Mouse (Mus musculus) C2C12 (cell line): ENCODE measurements at regions not wholly inside any gene's neighbourhood (a gene's known extent, or its start where the extent isn't known, plus 50 kb on each side); places are given as distances from the start of the nearest gene placed in this dataset.

ENCODE experiments used
- CEBPB ChIP-seq: IDR thresholded peaks from one replicate; pipeline ENCODE4 v1.6.1; 2011; ENCODE audit warnings: low read depth, mild to moderate bottlenecking, control low read depth, moderate library complexity
- CTCF ChIP-seq: IDR thresholded peaks from one replicate; pipeline ENCODE4 v1.5.1; 2011; ENCODE audit not compliant: control insufficient read depth, insufficient read depth, insufficient read length
- FOSL1 ChIP-seq: IDR thresholded peaks from one replicate; pipeline ENCODE4 v1.8.0; 2011; ENCODE audit warnings: mild to moderate bottlenecking, low read length; ENCODE audit not compliant: poor library complexity, insufficient read depth, severe bottlenecking
- MAX ChIP-seq: IDR thresholded peaks from one replicate; pipeline ENCODE4 v1.6.1; 2011; ENCODE audit warnings: mild to moderate bottlenecking, control low read depth
- MYOD1 ChIP-seq: IDR thresholded peaks from one replicate; pipeline ENCODE4 v1.6.1; 2011; ENCODE audit warnings: low read depth; ENCODE audit not compliant: control insufficient read depth, insufficient read length
- MYOG ChIP-seq: IDR thresholded peaks from one replicate; pipeline ENCODE4 v1.6.1; 2011; ENCODE audit not compliant: control insufficient read depth, insufficient read length; ENCODE audit errors: extremely low read depth
- USF1 ChIP-seq: IDR thresholded peaks from one replicate; pipeline ENCODE4 v1.6.1; 2011; ENCODE audit warnings: low read depth, mild to moderate bottlenecking, control low read depth, moderate library complexity

DNA sequence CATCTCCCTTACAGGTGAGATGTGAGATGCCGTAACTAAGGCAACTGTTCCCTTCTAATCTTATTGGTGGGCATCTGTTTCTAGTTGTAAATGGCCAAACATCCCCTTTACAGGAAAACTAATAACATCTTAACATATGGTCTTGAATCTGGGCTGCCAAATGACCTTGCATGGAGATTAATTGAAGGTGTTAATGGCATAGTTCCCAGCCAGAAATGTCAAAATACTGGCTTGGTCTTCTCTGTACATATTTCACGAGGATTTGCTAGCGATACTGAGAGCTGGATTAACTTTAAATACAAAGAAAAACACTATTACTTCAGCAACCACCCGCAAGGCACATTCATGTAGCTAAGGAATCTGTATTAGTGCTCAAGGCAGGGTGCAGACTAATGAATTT, 244.0 kb upstream of the Meis1 start:
- no peak for TF ChIP-seq MAX
- TF ChIP-seq MYOG, result no peak
- TF ChIP-seq CTCF, result no peak
- no peak for TF ChIP-seq MYOD1
- no peak for TF ChIP-seq FOSL1
- no peak for TF ChIP-seq USF1
- TF ChIP-seq CEBPB, result no peak
